Mouse (Mus musculus) forebrain, embryonic 10.5 days (tissue): ENCODE measurements around the gene Cd84. TPM values are rescaled to one million over a fixed set of nuclear protein-coding genes. Genes with fewer than 3 reads are reported as not detected.
"Not testable (repeated sequence)": the region's sequence is repeated elsewhere in the genome, so short reads cannot be mapped to it uniquely, and the experiment has no call there.

Experiments
- DNase-seq: peaks from one replicate; pipeline ENCODE4 v3.0.0-alpha.2; 2017; ENCODE audit warnings: low spot score; ENCODE audit errors: extremely low spot score
- H3K27ac ChIP-seq: fragments of 300-500 bp; sonication (generic); 2 replicates; pipeline ENCODE4 v1.5.1; 2016; ENCODE audit warnings: mild to moderate bottlenecking
- H3K27me3 ChIP-seq: fragments of 300-500 bp; sonication (generic); 2 replicates; pipeline ENCODE4 v1.6.1; 2016; ENCODE audit warnings: mild to moderate bottlenecking; ENCODE audit not compliant: poor library complexity, severe bottlenecking
- H3K36me3 ChIP-seq: fragments of 300-500 bp; sonication (generic); replicated peaks from 2 replicates; pipeline ENCODE4 v1.6.1; 2016; ENCODE audit warnings: mild to moderate bottlenecking, moderate library complexity
- H3K4me1 ChIP-seq: fragments of 300-500 bp; sonication (generic); 2 replicates; pipeline ENCODE4 v1.6.1; 2016
- H3K4me3 ChIP-seq: fragments of 300-500 bp; sonication (generic); 2 replicates; pipeline ENCODE4 v1.5.1; 2016; ENCODE audit warnings: mild to moderate bottlenecking, moderate library complexity
- H3K9me3 ChIP-seq: fragments of 300-500 bp; sonication (generic); 2 replicates; pipeline ENCODE4 v1.6.1; 2016; ENCODE audit warnings: mild to moderate bottlenecking, moderate library complexity
- WGBS: fragments of 180-500 bp; shearing (Covaris S2); methylation state at CpG from one replicate; pipeline ENCODE4 v1.1.7; 2016; 5-methylcytosine and 5-hydroxymethylcytosine counted together
- polyA plus RNA-seq: library from polyadenylated mRNA; unstranded; fragments of >200 nt; fragmentation: Nextera tagmentation; extraction: Ambion mirVana; gene quantifications from 2 replicates; pipeline ENCODE4 v1.2.1, GENCODE M21; 2016

The Cd84 gene
- 0.42 and 0.46 TPM in 2 replicates for polyA plus RNA-seq

GRCm38 (mm10) chr1:171839488-171839887 lies at the start of gene Cd84:
TSS of gene Cd84 (plus strand) at chr1:171839697.
- Histone ChIP-seq H3K27ac (no peak within 1 kb of the TSS), H3K4me3 (no peak within 1 kb of the TSS), H3K27me3 (no peaks in the 10 kb centered on the region), H3K9me3 (no peaks in the 10 kb centered on the region), H3K36me3 (no peaks in the 10 kb centered on the region), H3K4me1 (no peaks in the 10 kb centered on the region)
- DNase-seq = no peak
- WGBS = 91% methylated on average over 3 of the region's 3 CpGs

- 86% methylated on average over 3 of the region's 3 CpGs for WGBS
Observed at GRCm38 (mm10) chr1:171791491-171791890, 48.0 kb upstream of the Cd84 start.

DNA sequence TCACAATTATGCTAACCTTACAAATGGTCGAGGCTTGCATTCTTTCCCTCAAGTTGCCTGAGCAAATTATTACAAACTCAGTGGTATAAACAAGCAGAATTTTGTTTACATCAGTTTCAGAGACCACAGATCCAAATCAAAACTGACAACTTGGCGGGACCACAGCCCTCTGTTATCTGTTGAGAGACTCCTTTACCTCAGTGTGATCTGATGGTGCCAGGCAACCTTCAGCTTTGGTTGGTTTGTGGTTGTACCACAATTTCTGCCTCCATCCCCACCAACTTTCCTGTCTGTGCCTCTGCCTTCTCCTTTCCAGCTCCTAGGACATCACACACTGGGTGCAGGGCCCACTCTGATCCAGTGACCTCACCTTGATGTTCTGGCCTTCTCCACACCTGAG lies 43.3 kb upstream of the Cd84 start:
- Histone ChIP-seq H3K9me3 (no peaks in the 10 kb centered on the region), H3K4me1 (no peaks in the 10 kb centered on the region), H3K36me3 (no peaks in the 10 kb centered on the region), H3K27ac (no peak overlapping the region), H3K4me3 (no peak overlapping the region), H3K27me3 (no peaks in the 10 kb centered on the region)
- DNase-seq = no peak
- 82% methylated on average over 2 of the region's 2 CpGs for WGBS

More at GRCm38 (mm10) chr1:171791491-171791890, 48.0 kb upstream of the Cd84 start:
- no peak for DNase-seq
- no peaks in the 10 kb centered on the region for H3K36me3 ChIP-seq
- H3K27ac ChIP-seq = no peak overlapping the region
- no peak overlapping the region for H3K4me3 ChIP-seq
- no peaks in the 10 kb centered on the region for H3K4me1 ChIP-seq
- H3K9me3 ChIP-seq = no peaks in the 10 kb centered on the region
- no peaks in the 10 kb centered on the region for H3K27me3 ChIP-seq

DNA sequence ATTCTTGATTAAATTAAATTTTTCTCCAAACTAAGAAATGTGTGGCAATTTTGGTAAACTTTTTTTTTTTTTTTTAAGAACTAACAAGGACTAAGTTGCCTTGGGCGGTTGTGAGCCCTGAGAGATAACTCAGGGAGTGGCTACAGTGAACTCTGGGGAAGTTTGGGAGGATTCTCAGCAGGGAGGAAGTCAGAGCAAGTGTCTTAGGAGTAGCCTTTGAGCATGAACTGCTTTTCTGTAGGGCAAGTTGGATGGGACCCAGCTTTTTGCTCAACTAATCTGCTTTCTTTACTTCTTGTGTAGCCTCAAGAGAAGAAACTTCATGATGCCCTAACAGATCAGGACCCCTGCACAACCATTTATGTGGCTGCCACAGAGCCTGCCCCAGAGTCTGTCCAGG lies 41.7 kb upstream of the Cd84 start:
- H3K36me3 ChIP-seq = no peaks in the 10 kb centered on the region
- 76% methylated on average over 1 of the region's 1 CpGs for WGBS
- no peak for DNase-seq
- H3K4me1 ChIP-seq = no peaks in the 10 kb centered on the region
- no peak overlapping the region for H3K27ac ChIP-seq
- no peak overlapping the region for H3K4me3 ChIP-seq
- no peaks in the 10 kb centered on the region for H3K27me3 ChIP-seq
- no peaks in the 10 kb centered on the region for H3K9me3 ChIP-seq

- H3K4me1 ChIP-seq = no peaks in the 10 kb centered on the region
- no peak overlapping the region for H3K27ac ChIP-seq
- H3K4me3 ChIP-seq = no peak overlapping the region
- DNase-seq = no peak
- H3K36me3 ChIP-seq = no peaks in the 10 kb centered on the region
- WGBS = 89% methylated on average over 4 of the region's 4 CpGs
- no peaks in the 10 kb centered on the region for H3K27me3 ChIP-seq
- H3K9me3 ChIP-seq = no peaks in the 10 kb centered on the region
Observed at GRCm38 (mm10) chr1:171799648-171800047, 39.8 kb upstream of the Cd84 start.

GRCm38 (mm10) chr1:171811048-171811447 lies 28.4 kb upstream of the Cd84 start:
- WGBS = 71% methylated on average over 1 of the region's 1 CpGs
- H3K27ac ChIP-seq, H3K4me1 ChIP-seq, H3K36me3 ChIP-seq, DNase-seq, H3K4me3 ChIP-seq, H3K9me3 ChIP-seq, H3K27me3 ChIP-seq: not testable (repeated sequence)

- DNase-seq = peak; percentile 27
Observed at GRCm38 (mm10) chr1:171815545-171816439, 23.7 kb upstream of the Cd84 start.

DNA sequence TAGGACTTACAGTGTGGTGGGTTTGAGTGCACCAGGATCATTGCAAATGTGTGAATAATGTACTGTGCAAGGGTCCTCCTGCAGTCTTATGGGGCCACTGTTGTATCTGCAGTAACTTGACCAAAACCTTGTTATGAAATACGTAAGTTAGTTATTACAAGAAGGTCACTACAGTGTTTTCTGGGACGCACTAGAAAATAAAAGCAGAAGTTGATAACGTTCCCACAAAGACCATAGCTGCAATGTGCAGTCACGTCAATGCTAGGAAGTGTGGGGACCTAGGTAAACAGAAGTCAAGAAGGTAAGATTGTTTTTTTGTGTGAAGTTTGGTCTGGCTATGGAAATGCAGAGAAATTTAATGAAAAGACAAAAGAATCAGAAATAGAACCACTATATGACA lies 22.5 kb upstream of the Cd84 start:
- no peaks in the 10 kb centered on the region for H3K36me3 ChIP-seq
- H3K9me3 ChIP-seq = no peaks in the 10 kb centered on the region
- H3K4me1 ChIP-seq = 0 out of 2 replicates have a peak, but pooled peaks cover 3% of the 10 kb centered on the region
- H3K4me3 ChIP-seq = no peak overlapping the region
- no peaks in the 10 kb centered on the region for H3K27me3 ChIP-seq
- DNase-seq = no peak
- no peak overlapping the region for H3K27ac ChIP-seq
- 87% methylated on average over 4 of the region's 4 CpGs for WGBS

More at GRCm38 (mm10) chr1:171815545-171816439, 23.7 kb upstream of the Cd84 start:
- no peaks in the 10 kb centered on the region for H3K27me3 ChIP-seq
- no peaks in the 10 kb centered on the region for H3K9me3 ChIP-seq
- H3K36me3 ChIP-seq = no peaks in the 10 kb centered on the region
- 17% methylated on average over 8 of the region's 8 CpGs for WGBS
- no peak overlapping the region for H3K4me3 ChIP-seq
- H3K27ac ChIP-seq = no peak overlapping the region
- H3K4me1 ChIP-seq = no peaks in the 10 kb centered on the region

DNA sequence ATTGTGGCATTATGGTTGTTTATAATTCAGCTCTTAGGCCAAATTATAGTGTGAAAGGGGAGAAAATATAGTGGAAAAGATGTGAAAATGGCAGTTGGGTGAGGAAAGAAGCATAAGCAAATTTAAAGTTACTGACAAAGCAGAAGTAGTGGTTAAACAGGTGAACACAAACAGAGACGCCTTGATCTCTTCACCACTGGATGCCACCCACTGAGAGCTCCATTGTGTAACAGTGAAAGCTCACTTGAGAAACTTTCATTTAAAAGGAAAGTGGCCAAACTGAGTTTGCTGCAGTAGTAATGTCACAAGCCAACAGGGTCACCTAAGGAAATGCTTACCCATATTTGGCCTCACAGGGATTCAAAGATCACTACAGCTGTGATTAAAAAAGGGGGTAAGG lies 18.2 kb upstream of the Cd84 start:
- Histone ChIP-seq H3K9me3 (no peaks in the 10 kb centered on the region), H3K4me1 (0 out of 2 replicates have a peak, but pooled peaks cover 3% of the 10 kb centered on the region), H3K27ac (no peak overlapping the region), H3K27me3 (no peaks in the 10 kb centered on the region), H3K36me3 (no peaks in the 10 kb centered on the region), H3K4me3 (no peak overlapping the region)
- WGBS = 6% methylated on average over 1 of the region's 1 CpGs
- DNase-seq = no peak

DNA sequence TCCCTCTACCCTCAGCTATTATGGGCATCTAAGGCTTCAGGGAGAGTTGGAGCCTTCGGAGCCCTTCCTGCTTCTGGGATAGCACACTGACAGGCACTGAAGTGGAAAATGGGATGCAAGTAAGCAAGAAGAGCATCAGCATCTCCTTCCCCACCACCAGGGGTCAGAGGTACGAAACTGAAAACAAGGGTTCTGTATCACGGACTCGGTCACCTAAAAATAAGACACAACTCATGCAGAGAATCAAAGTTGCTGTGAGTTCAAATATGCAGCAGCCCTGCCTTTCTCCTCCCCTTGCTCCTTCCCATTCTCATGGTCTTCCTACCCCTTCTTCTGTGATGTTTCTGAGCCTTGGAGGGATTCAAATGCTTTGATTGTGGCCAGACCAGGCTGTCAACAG lies 14.0 kb upstream of the Cd84 start:
- Histone ChIP-seq H3K27me3 (no peaks in the 10 kb centered on the region), H3K4me1 (0 out of 2 replicates have a peak, but pooled peaks cover 3% of the 10 kb centered on the region), H3K36me3 (no peaks in the 10 kb centered on the region), H3K9me3 (no peaks in the 10 kb centered on the region), H3K27ac (no peak overlapping the region), H3K4me3 (no peak overlapping the region)
- WGBS = 37% methylated on average over 4 of the region's 4 CpGs
- DNase-seq = no peak

DNA sequence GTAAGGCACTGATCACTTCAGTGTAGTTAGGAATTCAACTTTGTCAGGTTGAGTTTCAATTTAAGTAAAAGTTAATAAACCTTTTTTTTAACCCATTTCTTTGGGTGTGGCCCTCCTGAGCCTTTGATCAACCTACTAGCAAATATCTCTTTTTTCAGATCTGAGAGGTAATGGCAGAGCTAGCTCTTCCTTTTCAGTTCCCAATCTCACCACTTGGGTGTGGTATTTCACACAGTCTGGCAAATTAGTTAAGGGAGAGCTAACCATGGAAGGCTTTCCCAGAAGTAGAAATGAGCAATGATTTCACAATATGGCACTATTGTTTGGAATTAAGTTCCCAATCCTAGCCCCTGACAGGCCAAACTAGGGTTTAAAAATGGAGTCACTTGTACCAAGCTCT lies 13.3 kb upstream of the Cd84 start:
- H3K4me3 ChIP-seq = no peak overlapping the region
- H3K27me3 ChIP-seq = no peaks in the 10 kb centered on the region
- H3K36me3 ChIP-seq = no peaks in the 10 kb centered on the region
- H3K27ac ChIP-seq = no peak overlapping the region
- no peaks in the 10 kb centered on the region for H3K9me3 ChIP-seq
- H3K4me1 ChIP-seq = 0 out of 2 replicates have a peak, but pooled peaks cover 3% of the 10 kb centered on the region
- DNase-seq = no peak

DNA sequence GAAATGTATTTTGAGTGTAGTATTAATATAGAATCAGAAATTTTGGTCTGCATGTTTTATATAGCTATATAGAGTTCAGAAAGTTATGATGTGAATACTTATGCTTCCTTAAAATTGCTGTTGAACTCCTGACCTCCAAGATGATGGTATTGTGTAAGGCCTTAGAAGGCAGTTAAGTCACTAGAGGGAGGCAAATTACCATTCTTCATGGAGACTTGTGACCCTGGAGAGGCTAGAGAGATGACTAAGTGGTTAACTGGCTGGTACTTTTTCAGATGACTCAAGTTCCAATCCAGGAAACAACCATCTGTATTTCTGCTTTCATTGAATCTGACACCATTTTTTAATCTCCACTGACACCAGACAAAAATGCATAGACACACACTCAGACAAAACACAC lies 11.8 kb upstream of the Cd84 start:
- Histone ChIP-seq H3K27me3 (no peaks in the 10 kb centered on the region), H3K4me1 (no peaks in the 10 kb centered on the region), H3K9me3 (no peaks in the 10 kb centered on the region), H3K4me3 (no peak overlapping the region), H3K27ac (no peak overlapping the region), H3K36me3 (no peaks in the 10 kb centered on the region)
- no peak for DNase-seq

DNA sequence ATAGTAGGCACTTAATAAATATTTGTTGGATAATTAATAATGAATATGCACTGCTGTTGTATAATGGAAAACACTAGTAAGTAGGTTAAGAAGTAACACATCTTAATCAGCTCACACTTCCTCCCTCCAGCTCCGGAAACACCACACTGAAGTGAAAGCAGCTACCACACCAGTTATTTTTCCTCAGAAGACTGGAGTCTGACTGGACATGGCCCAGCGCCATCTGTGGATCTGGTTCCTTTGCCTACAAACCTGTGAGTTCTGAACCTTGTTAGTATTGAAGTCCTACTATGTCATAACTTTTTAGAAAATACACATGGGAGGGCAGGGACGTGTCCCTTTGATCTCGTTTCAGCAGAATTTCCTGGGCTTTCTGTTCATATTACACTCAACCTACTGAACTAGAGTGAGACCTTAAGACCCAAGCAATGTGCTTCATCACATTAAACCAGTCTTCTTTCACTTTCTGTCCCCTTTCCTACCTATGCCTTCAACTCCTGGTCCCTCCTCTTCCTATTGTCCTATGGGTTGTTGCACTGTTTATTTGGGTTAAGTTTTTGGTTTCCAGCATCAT lies 1.0 kb downstream of the Cd84 start:
- DNase-seq = no peak
- H3K4me1 ChIP-seq = no peaks in the 10 kb centered on the region
- no peak overlapping the region for H3K4me3 ChIP-seq
- no peaks in the 10 kb centered on the region for H3K9me3 ChIP-seq
- H3K27ac ChIP-seq = no peak overlapping the region
- H3K36me3 ChIP-seq = no peaks in the 10 kb centered on the region
- no peaks in the 10 kb centered on the region for H3K27me3 ChIP-seq
- 89% methylated on average over 4 of the region's 4 CpGs for WGBS
